Mouse (Mus musculus): Measurements from ENCODE around the gene Vmn1r138.
"Not testable (repeated sequence)": the region's sequence is repeated elsewhere in the genome, so short reads cannot be mapped to it uniquely, and the experiment has no call there.

Gene Vmn1r138

DNA sequence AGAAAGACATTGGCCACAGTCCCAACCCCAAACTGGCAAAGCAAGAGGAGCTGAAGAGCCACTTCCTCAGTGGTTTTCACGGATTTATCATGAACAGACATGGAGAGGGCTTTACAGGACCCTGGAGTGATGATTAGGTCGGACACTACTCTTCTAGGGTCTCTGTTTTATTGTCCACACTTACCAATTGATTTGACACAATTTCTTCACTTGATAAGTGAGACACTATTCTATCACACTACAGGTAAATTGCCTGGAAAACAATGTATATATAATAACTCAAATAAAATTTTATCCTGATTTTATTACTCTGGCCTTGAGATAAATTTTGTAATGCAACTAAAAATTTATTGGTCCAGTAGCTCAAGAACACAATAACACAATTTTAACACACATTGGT is at the start of gene Vmn1r138:
Vmn1r138 (minus strand) TSS at position 101 of the 400 bp plus-strand sequence.
- not testable (repeated sequence) for DNase-seq

DNA sequence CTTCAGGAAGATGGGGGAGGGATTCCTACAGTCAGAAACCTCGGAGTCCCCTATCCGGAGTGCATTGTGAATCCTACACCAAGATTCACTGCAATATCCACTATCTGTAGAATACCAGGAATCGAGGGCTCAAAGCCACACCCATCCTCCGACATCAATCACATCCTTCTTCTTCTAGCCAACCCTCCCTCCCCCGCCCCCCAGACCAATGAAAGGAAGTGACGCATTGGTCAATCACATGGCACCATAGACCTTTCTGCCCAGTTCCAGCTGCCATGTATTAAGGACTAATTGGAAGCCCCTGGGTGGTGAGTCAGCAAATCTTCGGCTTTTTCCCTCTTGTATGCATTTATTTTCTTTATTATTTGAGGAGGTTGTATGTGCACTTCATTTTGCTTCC is 40.1 kb upstream of the Vmn1r138 start, which contains the start of gene Vmn1r139:
Vmn1r139 (plus strand) TSS at position 301 of the 400 bp plus-strand sequence.
- DNase-seq: not testable (repeated sequence)

DNA sequence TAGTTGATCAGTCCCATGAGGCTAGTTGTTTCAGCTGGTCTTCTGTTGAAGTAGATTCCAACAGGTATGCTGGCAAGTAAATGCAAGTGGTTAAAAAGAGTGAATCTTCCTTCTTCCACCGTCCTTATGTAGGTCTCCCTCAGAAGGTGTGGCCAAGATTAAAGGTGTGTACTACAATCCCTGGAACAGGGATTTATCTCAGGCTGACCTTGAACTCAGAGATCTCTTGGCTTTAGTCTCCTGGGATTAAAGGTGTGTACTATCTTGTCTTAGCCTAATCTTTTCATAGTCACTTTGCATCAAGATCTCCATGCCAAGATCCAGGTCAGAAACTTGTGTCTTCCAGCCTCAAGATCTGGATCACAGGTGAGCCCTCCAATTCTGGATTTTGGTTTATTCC is 27.5 kb upstream of the Vmn1r138 start, which contains the start of gene Gm6176:
Gm6176 (minus strand) TSS at position 101 of the 400 bp plus-strand sequence.
- not testable (repeated sequence) for DNase-seq

DNA sequence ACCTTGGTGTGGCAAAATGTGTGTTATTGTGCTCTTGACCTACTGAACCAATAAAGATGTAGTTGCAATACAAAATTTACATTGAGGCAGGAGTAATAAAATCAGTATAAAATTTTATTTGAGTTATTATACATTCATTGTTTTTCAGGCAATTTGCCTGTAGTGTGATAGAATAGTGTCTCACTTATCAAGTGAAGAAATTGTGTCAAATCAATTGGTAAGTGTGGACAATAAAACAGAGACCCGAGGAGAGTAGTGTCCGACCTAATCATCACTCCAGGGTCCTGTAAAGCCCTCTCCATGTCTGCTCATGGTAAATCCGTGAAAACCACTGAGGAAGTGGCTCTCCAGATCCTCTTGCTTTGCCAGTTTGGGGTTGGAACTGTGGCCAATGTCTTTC is 34.4 kb downstream of the Vmn1r138 start, which contains the start of gene Vmn1r137:
Vmn1r137 (plus strand) TSS at position 301 of the 400 bp plus-strand sequence.
- not testable (repeated sequence) for DNase-seq

Measured in thymus, postnatal 4 days (tissue).